Mouse (Mus musculus): Measurements from ENCODE around the gene Tfip11. TPM values are rescaled to one million over a fixed set of nuclear protein-coding genes. Genes with fewer than 3 reads are reported as not detected.

Tfip11 gene
- polyA plus RNA-seq, 1 experiment from 2014 or later: 26.4 TPM

DNA sequence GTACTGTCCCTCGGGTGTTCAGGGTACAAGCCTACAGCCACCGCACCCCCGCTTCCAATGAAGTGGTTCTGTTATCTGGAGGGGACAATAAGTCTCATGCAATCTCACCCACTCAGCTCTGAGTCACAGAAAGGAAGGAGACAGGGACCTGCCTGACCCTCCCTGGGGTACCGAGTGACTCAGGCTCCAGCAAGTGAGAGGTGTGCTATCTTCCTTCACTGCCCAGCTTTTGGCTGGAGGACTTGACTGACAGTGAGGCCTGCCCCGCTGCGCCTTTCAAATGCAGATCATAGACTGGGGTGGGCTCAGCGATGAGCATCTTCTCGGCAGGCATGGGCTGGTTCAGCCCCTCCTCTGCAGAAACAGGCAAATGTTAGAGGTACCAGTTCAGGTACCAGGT, 31.0 kb upstream of the Tfip11 start:
- 33% methylated on average over 8 of the region's 8 CpGs for WGBS
- Histone ChIP-seq H3K36me3 (no peaks in the 10 kb centered on the region), H3K9me3 (no peaks in the 10 kb centered on the region), H3K27ac (0 out of 2 replicates have a peak overlapping the region, but pooled peaks have one; percentile 31), H3K27me3 (ENCODE audit: insufficient read depth, poor library complexity, severe bottlenecking) (no peaks in the 10 kb centered on the region; the same call in 1 of the 2 replicates), H3K4me1 (peaks cover 60% of the 10 kb centered on the region), H3K4me3 (no peak overlapping the region)
- DNase-seq (ENCODE audit: low spot score): no peak

GRCm38 (mm10) chr5:112295564-112295963, 30.6 kb upstream of the Tfip11 start:
- DNase-seq (ENCODE audit: low spot score): no peak
- Histone ChIP-seq H3K4me3 (no peak overlapping the region), H3K9me3 (no peaks in the 10 kb centered on the region), H3K27ac (no peak overlapping the region), H3K4me1 (peaks cover 64% of the 10 kb centered on the region), H3K36me3 (no peaks in the 10 kb centered on the region), H3K27me3 (ENCODE audit: insufficient read depth, poor library complexity, severe bottlenecking) (no peaks in the 10 kb centered on the region; the same call in 1 of the 2 replicates)
- 67% methylated on average over 8 of the region's 8 CpGs for WGBS

GRCm38 (mm10) chr5:112296404-112297181, 29.6 kb upstream of the Tfip11 start:
- H3K27me3 ChIP-seq (ENCODE audit: insufficient read depth, poor library complexity, severe bottlenecking): no peaks in the 10 kb centered on the region; the same call in 1 of the 2 replicates
- 75% methylated on average over 6 of the region's 6 CpGs for WGBS
- H3K9me3 ChIP-seq: no peaks in the 10 kb centered on the region
- H3K27ac ChIP-seq: peak overlapping the region; percentile 31; the same call in 1 of the 2 replicates
- H3K4me1 ChIP-seq: peaks cover 67% of the 10 kb centered on the region
- H3K4me3 ChIP-seq: no peak overlapping the region
- H3K36me3 ChIP-seq: no peaks in the 10 kb centered on the region
- no peak for DNase-seq (ENCODE audit: low spot score)

DNA sequence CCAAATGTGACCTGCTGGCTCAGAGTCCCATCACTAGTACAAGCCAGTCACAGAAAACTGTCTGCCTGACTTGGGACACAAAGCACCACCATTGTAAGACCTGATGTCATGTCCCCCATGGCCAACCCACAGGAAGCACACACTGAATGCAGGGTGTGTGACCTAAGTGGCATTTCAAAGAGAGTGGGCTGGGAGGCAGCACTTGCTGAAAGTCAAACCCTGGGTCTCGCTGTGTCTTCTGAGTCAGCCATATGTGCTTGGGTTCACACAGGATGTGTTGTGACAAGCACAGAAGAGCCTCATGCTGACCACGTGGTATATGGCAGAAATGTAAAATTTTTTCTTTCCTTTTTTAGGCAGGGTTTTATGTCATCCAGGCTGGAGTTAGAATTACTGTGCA, 28.9 kb upstream of the Tfip11 start:
- no peaks in the 10 kb centered on the region for H3K36me3 ChIP-seq
- no peak overlapping the region for H3K4me3 ChIP-seq
- 64% methylated on average over 2 of the region's 2 CpGs for WGBS
- no peaks in the 10 kb centered on the region for H3K9me3 ChIP-seq
- peak overlapping the region; percentile 7; the same call in 1 of the 2 replicates for H3K27ac ChIP-seq
- H3K27me3 ChIP-seq (ENCODE audit: insufficient read depth, poor library complexity, severe bottlenecking): no peaks in the 10 kb centered on the region; the same call in 1 of the 2 replicates
- H3K4me1 ChIP-seq: peaks cover 73% of the 10 kb centered on the region
- no peak for DNase-seq (ENCODE audit: low spot score)

DNA sequence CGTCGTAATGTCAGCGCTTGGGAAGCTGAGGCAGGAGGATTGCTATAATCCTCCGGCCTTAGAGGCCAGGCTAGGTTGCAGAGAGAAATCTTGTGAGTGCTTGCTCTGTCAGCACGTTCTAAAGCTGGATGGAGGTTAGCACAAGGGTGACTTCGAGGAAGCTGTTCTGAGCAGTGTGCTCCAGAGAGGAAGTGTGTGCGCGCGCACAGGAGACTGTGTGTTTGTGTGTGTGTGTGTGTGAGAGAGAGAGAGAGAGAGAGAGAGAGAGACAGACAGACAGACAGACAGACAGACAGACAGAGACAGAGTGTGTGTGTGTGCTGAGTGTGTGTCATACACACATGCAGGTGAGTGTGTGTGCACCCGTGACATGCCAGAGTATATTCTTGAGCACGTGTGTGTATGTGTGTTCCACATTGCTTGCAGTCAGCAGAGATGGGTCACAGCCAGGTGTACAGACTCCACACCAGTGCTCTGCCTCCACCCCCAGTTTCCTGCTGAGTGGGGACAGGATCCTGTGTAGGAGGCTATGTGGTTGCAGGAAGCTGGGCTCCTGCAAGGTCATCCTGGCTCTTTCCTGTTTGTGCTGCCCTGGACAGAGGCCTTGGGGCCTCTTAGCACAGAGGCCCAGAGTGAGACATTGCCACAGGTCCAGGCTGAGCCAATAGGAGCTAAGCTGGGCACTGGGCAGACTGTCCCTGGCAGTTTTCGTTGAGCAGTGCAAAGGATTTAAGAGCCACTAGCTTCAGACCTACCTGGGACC, 27.8 kb upstream of the Tfip11 start:
- Histone ChIP-seq H3K27me3 (ENCODE audit: insufficient read depth, poor library complexity, severe bottlenecking) (no peaks in the 10 kb centered on the region; the same call in 1 of the 2 replicates), H3K4me1 (peaks cover 66% of the 10 kb centered on the region), H3K9me3 (no peaks in the 10 kb centered on the region), H3K4me3 (no peak overlapping the region), H3K27ac (peak overlapping the region; percentile 47), H3K36me3 (no peaks in the 10 kb centered on the region)
- no peak for DNase-seq (ENCODE audit: low spot score)
- WGBS: 78% methylated on average over 12 of the region's 12 CpGs

- H3K36me3 ChIP-seq: peaks cover under 1% of the 10 kb centered on the region; the same call in 1 of the 2 replicates
- H3K27ac ChIP-seq: peak overlapping the region; percentile 48
- no peaks in the 10 kb centered on the region; the same call in 1 of the 2 replicates for H3K27me3 ChIP-seq (ENCODE audit: insufficient read depth, poor library complexity, severe bottlenecking)
- 83% methylated on average over 4 of the region's 4 CpGs for WGBS
- no peak for DNase-seq (ENCODE audit: low spot score)
- no peaks in the 10 kb centered on the region for H3K9me3 ChIP-seq
- H3K4me3 ChIP-seq: no peak overlapping the region
- H3K4me1 ChIP-seq: peaks cover 65% of the 10 kb centered on the region
These were observed 26.8 kb upstream of the Tfip11 start for GRCm38 (mm10) chr5:112299399-112299798.

DNA sequence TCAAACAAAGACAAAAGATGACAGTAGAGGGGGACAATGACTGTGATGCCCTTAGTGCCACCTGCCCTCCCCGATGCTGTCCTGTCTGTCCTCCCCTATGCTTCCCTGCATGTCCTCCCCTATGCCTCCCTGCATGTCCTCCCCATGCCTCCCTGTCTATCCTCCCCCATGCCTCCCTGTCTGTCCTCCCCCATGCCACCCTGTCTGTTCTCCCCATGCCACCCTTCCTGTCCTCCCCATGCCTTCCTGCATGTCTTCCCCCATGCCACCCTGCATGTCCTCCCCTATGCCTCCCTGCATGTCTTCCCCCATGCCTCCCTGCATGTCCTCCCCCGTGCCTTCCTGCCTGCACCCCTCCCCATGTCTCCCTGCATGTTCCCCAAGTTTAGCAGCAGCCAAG, 26.0 kb upstream of the Tfip11 start:
- 83% methylated on average over 2 of the region's 2 CpGs for WGBS
- peaks cover 58% of the 10 kb centered on the region for H3K4me1 ChIP-seq

GRCm38 (mm10) chr5:112300721-112301308, 25.3 kb upstream of the Tfip11 start:
- 86% methylated on average over 6 of the region's 6 CpGs for WGBS
- Histone ChIP-seq H3K27me3 (ENCODE audit: insufficient read depth, poor library complexity, severe bottlenecking) (no peaks in the 10 kb centered on the region; the same call in 1 of the 2 replicates), H3K27ac (no peak overlapping the region), H3K4me3 (no peak overlapping the region), H3K9me3 (no peaks in the 10 kb centered on the region), H3K4me1 (peaks cover 51% of the 10 kb centered on the region), H3K36me3 (peaks cover 14% of the 10 kb centered on the region; the same call in 1 of the 2 replicates)
- DNase-seq (ENCODE audit: low spot score): no peak

More for the DNA sequence above, 26.0 kb upstream of the Tfip11 start:
- Histone ChIP-seq H3K4me3 (no peak overlapping the region), H3K27ac (peak overlapping the region; percentile 48; the same call in 1 of the 2 replicates), H3K27me3 (ENCODE audit: insufficient read depth, poor library complexity, severe bottlenecking) (no peaks in the 10 kb centered on the region; the same call in 1 of the 2 replicates), H3K36me3 (peaks cover 8% of the 10 kb centered on the region; the same call in 1 of the 2 replicates), H3K9me3 (no peaks in the 10 kb centered on the region)
- DNase-seq (ENCODE audit: low spot score): no peak

- no peaks in the 10 kb centered on the region for H3K9me3 ChIP-seq
- no peak overlapping the region; the same call in 1 of the 2 replicates for H3K27ac ChIP-seq
- H3K4me3 ChIP-seq: no peak overlapping the region
- no peak for DNase-seq (ENCODE audit: low spot score)
- H3K4me1 ChIP-seq: peaks cover 43% of the 10 kb centered on the region
- 74% methylated on average over 4 of the region's 4 CpGs for WGBS
- H3K36me3 ChIP-seq: peaks cover 14% of the 10 kb centered on the region; the same call in 1 of the 2 replicates
- H3K27me3 ChIP-seq (ENCODE audit: insufficient read depth, poor library complexity, severe bottlenecking): no peaks in the 10 kb centered on the region; the same call in 1 of the 2 replicates
These were observed 24.5 kb upstream of the Tfip11 start for GRCm38 (mm10) chr5:112301694-112302093.

DNA sequence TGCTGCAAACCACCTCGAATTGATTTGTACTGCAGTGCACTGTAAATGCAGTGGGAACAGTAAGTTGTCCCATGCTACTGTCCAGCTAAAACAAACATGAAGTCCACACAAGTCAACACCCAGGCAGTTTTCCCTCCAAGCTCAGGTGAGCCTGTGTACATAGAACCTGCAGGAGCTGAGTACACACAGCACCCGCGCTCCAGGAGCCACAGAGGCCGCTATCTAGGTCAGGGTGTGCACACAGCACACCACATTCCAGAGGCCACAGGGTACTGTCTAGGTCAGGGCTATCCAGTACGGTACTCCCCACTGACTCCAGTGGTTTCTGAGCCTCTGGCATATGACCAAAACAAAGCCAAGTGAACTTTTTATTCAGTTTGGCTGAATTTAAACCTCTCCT, 23.8 kb upstream of the Tfip11 start:
- Histone ChIP-seq H3K27ac (no peak overlapping the region), H3K4me3 (no peak overlapping the region), H3K27me3 (ENCODE audit: insufficient read depth, poor library complexity, severe bottlenecking) (no peaks in the 10 kb centered on the region; the same call in 1 of the 2 replicates), H3K4me1 (peaks cover 37% of the 10 kb centered on the region), H3K9me3 (no peaks in the 10 kb centered on the region), H3K36me3 (peaks cover 16% of the 10 kb centered on the region)
- WGBS: 79% methylated on average over 5 of the region's 5 CpGs
- DNase-seq (ENCODE audit: low spot score): no peak

GRCm38 (mm10) chr5:112305842-112306241, 20.3 kb upstream of the Tfip11 start:
- no peaks in the 10 kb centered on the region for H3K27me3 ChIP-seq (ENCODE audit: insufficient read depth, poor library complexity, severe bottlenecking)
- DNase-seq (ENCODE audit: low spot score): no peak
- peaks cover 14% of the 10 kb centered on the region; the same call in 1 of the 2 replicates for H3K4me1 ChIP-seq
- no peak overlapping the region for H3K27ac ChIP-seq
- no peaks in the 10 kb centered on the region for H3K9me3 ChIP-seq
- WGBS: 72% methylated on average over 5 of the region's 5 CpGs
- peaks cover 52% of the 10 kb centered on the region for H3K36me3 ChIP-seq
- H3K4me3 ChIP-seq: no peak overlapping the region

DNA sequence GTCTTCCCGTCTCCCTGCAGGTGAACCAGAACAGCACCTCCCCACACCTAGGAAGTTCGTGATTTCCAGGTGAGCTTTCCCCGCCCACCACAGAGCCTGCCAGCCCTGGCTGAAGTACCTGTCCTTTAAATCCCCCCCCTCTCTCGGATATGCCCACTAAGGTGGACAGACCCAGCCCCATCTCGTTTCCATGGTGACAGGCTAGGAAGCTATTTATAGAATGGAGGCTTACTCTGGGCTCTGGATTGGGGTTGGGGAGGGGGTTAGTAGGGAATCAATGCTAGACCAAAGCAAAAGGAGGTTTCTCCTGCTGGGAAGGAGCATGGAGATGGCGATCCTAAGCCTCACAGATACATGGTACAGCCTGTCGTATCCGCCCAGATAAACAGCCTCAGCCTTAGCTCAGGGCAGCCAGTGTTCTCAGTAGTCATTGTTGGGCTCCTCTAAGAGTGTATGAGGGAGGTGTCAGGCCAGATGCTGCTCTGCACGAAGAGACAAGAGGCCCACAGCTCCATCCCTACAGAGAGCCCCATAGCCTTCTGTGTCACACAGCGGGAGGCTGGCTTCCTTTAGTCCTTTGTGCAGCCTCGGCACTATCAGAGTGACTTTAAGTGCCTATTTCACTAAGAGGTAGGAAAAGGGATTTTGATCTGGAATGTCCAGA, 12.8 kb upstream of the Tfip11 start:
- Histone ChIP-seq H3K36me3 (peaks cover 68% of the 10 kb centered on the region), H3K4me1 (peaks cover 22% of the 10 kb centered on the region), H3K4me3 (no peak overlapping the region), H3K27ac (0 out of 2 replicates have a peak overlapping the region, but pooled peaks have one; percentile 36), H3K27me3 (ENCODE audit: insufficient read depth, poor library complexity, severe bottlenecking) (no peaks in the 10 kb centered on the region), H3K9me3 (no peaks in the 10 kb centered on the region)
- no peak for DNase-seq (ENCODE audit: low spot score)
- 70% methylated on average over 11 of the region's 11 CpGs for WGBS
